Mouse (Mus musculus): ENCODE measurements at regions not wholly inside any gene's neighbourhood (a gene's known extent, or its start where the extent isn't known, plus 50 kb on each side); places are given as distances from the start of the nearest gene placed in this dataset.

- no peak overlapping the region for H3K27ac ChIP-seq (ENCODE audit: insufficient read depth, low read depth, low read length)
- 93% methylated on average over 7 of the region's 7 CpGs for WGBS
- H3K4me1 ChIP-seq (ENCODE audit: control insufficient read depth, insufficient read depth, low read length), result no peaks in the 10 kb centered on the region
- TF ChIP-seq CTCF (IDR thresholded peaks at IDR 0.05; ENCODE audit: insufficient read depth, low read depth, low read length) (no peak), POLR2A (IDR thresholded peaks at IDR 0.05; ENCODE audit: insufficient read depth, low read depth, low read length) (no peak)
- no peak overlapping the region for H3K4me3 ChIP-seq (ENCODE audit: insufficient read depth, low read depth, low read length)
Observed at GRCm38 (mm10) chr10:66857330-66857729, 238.6 kb upstream of the Jmjd1c start.

GRCm38 (mm10) chr10:66861421-66861820 is 234.5 kb upstream of the Jmjd1c start:
- no peak overlapping the region for H3K4me3 ChIP-seq (ENCODE audit: insufficient read depth, low read depth, low read length)
- 80% methylated on average over 1 of the region's 1 CpGs for WGBS
- no peak overlapping the region for H3K27ac ChIP-seq (ENCODE audit: insufficient read depth, low read depth, low read length)
- peaks cover 3% of the 10 kb centered on the region for H3K4me1 ChIP-seq (ENCODE audit: control insufficient read depth, insufficient read depth, low read length)
- TF ChIP-seq CTCF (IDR thresholded peaks at IDR 0.05; ENCODE audit: insufficient read depth, low read depth, low read length) (no peak), POLR2A (IDR thresholded peaks at IDR 0.05; ENCODE audit: insufficient read depth, low read depth, low read length) (no peak)

DNA sequence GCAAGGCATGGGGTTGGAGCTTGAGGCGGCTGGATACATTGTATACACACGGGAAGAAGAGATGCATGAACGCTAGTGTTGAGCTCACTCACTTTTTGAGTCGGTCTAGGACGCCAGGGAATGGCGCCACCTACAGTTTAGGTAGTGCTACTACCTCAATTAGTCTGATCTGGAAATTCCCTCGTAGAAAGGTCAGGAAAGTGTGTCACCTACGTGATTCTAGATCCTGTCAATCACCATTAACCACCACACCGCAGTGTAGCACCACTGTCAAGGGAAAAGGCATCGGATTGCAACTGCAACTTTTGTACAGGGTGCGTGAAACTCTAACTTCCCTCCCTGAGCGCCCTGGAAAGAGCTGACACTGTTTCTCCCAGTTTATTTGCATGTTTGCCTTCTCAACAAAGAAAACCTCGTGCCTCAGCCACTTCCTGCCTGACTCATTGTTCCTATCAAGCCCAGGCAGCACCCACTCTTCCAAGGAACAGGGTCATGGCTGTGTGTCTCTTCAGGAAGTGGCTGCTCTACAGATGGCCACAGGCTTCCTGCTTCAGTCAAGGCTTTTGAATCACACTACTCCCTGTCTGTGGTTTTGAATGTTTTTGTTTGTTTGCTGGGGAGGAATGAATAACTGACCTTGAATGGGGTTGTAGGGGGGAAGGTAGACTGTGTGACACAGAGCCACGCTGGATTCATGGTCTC is 231.6 kb upstream of the Jmjd1c start:
- peaks cover 3% of the 10 kb centered on the region for H3K4me1 ChIP-seq (ENCODE audit: control insufficient read depth, insufficient read depth, low read length)
- peak overlapping the region; percentile 5 for H3K27ac ChIP-seq (ENCODE audit: insufficient read depth, low read depth, low read length)
- TF ChIP-seq CTCF (IDR thresholded peaks at IDR 0.05; ENCODE audit: insufficient read depth, low read depth, low read length) (no peak), POLR2A (IDR thresholded peaks at IDR 0.05; ENCODE audit: insufficient read depth, low read depth, low read length) (no peak)
- no peak overlapping the region for H3K4me3 ChIP-seq (ENCODE audit: insufficient read depth, low read depth, low read length)
- 65% methylated on average over 14 of the region's 14 CpGs for WGBS

GRCm38 (mm10) chr10:66865010-66865582 is 230.8 kb upstream of the Jmjd1c start:
- Histone ChIP-seq H3K4me3 (ENCODE audit: insufficient read depth, low read depth, low read length) (no peak overlapping the region), H3K27ac (ENCODE audit: insufficient read depth, low read depth, low read length) (no peak overlapping the region), H3K4me1 (ENCODE audit: control insufficient read depth, insufficient read depth, low read length) (peaks cover 3% of the 10 kb centered on the region)
- TF ChIP-seq CTCF (IDR thresholded peaks at IDR 0.05; ENCODE audit: insufficient read depth, low read depth, low read length) (no peak), POLR2A (IDR thresholded peaks at IDR 0.05; ENCODE audit: insufficient read depth, low read depth, low read length) (no peak)
- 91% methylated on average over 10 of the region's 10 CpGs for WGBS

DNA sequence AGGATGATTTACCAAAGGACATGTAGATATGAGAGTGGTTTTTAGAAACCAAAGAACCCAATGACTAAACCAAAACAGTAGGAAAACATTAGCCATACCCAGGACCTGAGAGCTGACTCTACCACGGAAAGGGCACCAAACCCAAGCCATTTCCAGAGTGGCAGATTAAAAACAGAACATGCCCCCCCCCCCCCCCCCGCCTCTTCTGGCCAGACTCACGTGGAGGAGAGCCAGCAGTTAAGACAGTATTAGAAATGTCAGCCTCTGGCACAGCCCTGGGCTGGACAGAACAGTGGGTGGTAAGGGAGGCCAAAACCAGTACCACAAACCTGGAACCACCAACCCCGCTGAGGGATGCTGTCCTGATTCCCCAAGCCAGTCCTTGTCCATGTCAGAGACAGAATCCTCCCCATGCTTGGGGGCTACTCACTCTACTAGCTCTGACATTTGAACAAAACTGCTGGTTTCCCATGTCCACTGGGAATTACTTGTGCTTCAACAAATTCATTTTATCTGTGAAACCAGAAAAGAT is 224.7 kb upstream of the Jmjd1c start:
- no peak overlapping the region for H3K27ac ChIP-seq (ENCODE audit: insufficient read depth, low read depth, low read length)
- TF ChIP-seq POLR2A (IDR thresholded peaks at IDR 0.05; ENCODE audit: insufficient read depth, low read depth, low read length) (no peak), CTCF (IDR thresholded peaks at IDR 0.05; ENCODE audit: insufficient read depth, low read depth, low read length) (no peak)
- 59% methylated on average over 4 of the region's 4 CpGs for WGBS
- H3K4me1 ChIP-seq (ENCODE audit: control insufficient read depth, insufficient read depth, low read length), result no peaks in the 10 kb centered on the region
- H3K4me3 ChIP-seq (ENCODE audit: insufficient read depth, low read depth, low read length), result no peak overlapping the region

DNA sequence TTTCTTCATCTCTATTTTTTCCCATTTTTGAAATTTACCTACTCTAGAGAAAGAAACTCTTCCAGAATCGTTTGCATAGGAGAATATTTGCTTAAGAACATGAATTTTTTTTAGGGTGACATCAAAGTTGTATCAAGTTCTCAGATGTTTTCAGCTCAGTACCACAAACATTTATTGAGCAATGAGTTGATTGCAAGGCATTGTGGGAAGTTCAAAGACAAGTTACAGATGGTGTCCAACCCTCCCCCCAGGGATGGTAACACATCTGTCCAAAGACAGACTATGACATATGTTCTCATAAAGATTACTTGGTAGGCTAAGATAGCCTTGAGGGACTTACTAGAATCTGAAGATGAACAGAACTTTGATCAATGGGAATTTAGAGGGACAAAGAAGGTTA is 224.3 kb upstream of the Jmjd1c start:
- Histone ChIP-seq H3K4me1 (ENCODE audit: control insufficient read depth, insufficient read depth, low read length) (no peaks in the 10 kb centered on the region), H3K27ac (ENCODE audit: insufficient read depth, low read depth, low read length) (no peak overlapping the region), H3K4me3 (ENCODE audit: insufficient read depth, low read depth, low read length) (no peak overlapping the region)
- TF ChIP-seq POLR2A (IDR thresholded peaks at IDR 0.05; ENCODE audit: insufficient read depth, low read depth, low read length), result no peak
- no peak for TF ChIP-seq CTCF (IDR thresholded peaks at IDR 0.05; ENCODE audit: insufficient read depth, low read depth, low read length)
- WGBS, result 73% methylated on average over 1 of the region's 1 CpGs

GRCm38 (mm10) chr10:66873468-66873867 is 222.5 kb upstream of the Jmjd1c start:
- TF ChIP-seq CTCF (IDR thresholded peaks at IDR 0.05; ENCODE audit: insufficient read depth, low read depth, low read length), result no peak
- no peak for TF ChIP-seq POLR2A (IDR thresholded peaks at IDR 0.05; ENCODE audit: insufficient read depth, low read depth, low read length)
- no peak overlapping the region for H3K27ac ChIP-seq (ENCODE audit: insufficient read depth, low read depth, low read length)
- 81% methylated on average over 4 of the region's 4 CpGs for WGBS

DNA sequence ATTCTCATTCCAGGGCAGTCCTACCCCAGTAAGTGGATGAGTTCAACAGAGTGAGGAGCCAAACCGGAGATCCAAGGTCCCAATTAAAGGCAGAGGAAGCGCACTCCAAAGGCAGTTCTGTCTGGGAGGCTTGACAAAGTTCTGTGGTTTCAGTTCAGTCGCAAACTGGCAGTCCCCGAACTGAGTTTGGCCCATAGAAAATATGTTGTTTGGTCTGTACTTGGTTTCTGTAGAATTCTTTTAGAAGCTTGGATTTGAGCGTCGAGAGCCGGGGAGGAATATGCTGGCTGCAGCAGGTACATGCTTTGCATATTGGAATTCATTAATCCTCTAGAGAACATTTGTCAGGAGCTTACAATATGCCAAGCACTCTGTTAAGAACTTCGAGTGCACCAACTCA is 216.9 kb upstream of the Jmjd1c start:
- H3K4me1 ChIP-seq (ENCODE audit: control insufficient read depth, insufficient read depth, low read length), result no peaks in the 10 kb centered on the region
- H3K4me3 ChIP-seq (ENCODE audit: insufficient read depth, low read depth, low read length), result no peak overlapping the region
- 62% methylated on average over 8 of the region's 8 CpGs for WGBS
- H3K27ac ChIP-seq (ENCODE audit: insufficient read depth, low read depth, low read length), result no peak overlapping the region
- TF ChIP-seq POLR2A (IDR thresholded peaks at IDR 0.05; ENCODE audit: insufficient read depth, low read depth, low read length) (no peak), CTCF (IDR thresholded peaks at IDR 0.05; ENCODE audit: insufficient read depth, low read depth, low read length) (no peak)

More at GRCm38 (mm10) chr10:66873468-66873867, 222.5 kb upstream of the Jmjd1c start:
- Histone ChIP-seq H3K4me1 (ENCODE audit: control insufficient read depth, insufficient read depth, low read length) (no peaks in the 10 kb centered on the region), H3K4me3 (ENCODE audit: insufficient read depth, low read depth, low read length) (no peak overlapping the region)

GRCm38 (mm10) chr10:66882825-66883224 is 213.1 kb upstream of the Jmjd1c start:
- Histone ChIP-seq H3K4me1 (ENCODE audit: control insufficient read depth, insufficient read depth, low read length) (no peaks in the 10 kb centered on the region), H3K4me3 (ENCODE audit: insufficient read depth, low read depth, low read length) (no peak overlapping the region), H3K27ac (ENCODE audit: insufficient read depth, low read depth, low read length) (no peak overlapping the region)
- 83% methylated on average over 5 of the region's 5 CpGs for WGBS
- TF ChIP-seq CTCF (IDR thresholded peaks at IDR 0.05; ENCODE audit: insufficient read depth, low read depth, low read length), result no peak
- no peak for TF ChIP-seq POLR2A (IDR thresholded peaks at IDR 0.05; ENCODE audit: insufficient read depth, low read depth, low read length)
